Mouse (Mus musculus) stomach, postnatal 0 days (tissue): ENCODE measurements around the gene Tnik.

Experiments used
- CTCF ChIP-seq: IDR thresholded peaks from 2 replicates; pipeline ENCODE4 v1.5.1; 2016; ENCODE audit warnings: antibody characterized with exemption, low read depth, mild to moderate bottlenecking, moderate library complexity
- EP300 ChIP-seq: optimal IDR thresholded peaks from 2 replicates; pipeline ENCODE3; 2016; ENCODE audit warnings: antibody characterized with exemption

DNA sequence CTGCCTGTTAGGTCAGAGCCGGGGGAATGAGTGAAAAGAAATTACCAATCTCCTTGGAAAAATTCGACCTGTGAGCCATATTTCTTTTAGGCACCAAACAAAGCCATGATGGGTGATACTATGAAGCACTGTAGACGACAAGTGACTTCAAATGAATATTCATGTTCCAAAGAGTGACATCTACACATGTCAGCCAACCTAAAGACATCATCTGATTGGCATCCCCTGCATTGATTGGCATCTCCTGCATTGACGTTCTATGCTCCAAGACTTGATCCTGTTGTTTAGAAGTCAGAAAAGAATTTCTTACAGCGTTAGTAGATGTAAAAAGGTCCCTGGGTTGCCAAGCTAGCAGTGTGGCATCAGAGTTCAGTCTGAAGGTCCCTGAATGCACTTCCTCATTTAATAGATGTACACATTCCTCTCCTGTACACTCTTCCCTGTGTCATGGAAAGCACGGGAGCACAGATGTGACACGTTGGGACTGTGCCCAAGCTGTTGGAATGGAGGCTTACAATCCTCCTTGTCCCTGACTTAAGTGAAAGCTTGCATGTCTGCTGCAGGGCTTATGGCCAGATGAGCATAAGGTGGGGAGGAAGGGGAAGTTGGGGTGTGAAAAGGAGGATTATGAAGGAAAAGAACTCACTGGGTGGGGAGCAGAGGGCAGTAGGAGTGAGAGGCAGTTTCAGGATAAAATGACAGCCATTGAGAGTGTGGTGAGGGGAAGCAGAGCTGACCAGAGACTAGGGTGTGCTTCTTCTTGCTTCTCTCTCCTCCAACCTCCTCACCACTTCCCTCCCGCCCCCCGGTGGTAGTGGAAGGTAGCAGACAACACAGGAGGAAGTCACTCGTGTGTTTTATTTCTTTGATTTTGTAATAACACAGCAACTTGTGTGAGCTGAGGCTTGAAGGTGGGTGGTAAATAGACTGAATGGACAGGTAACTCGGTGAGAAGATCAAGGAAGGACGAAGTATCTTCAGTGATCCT lies 301.6 kb downstream of the Tnik start:
- TF ChIP-seq CTCF (peak; percentile 61), EP300 (no peak)
